Mouse (Mus musculus) olfactory bulb, adult 2 months (tissue): Measurements from ENCODE around the gene Nsun2.

Experiments used
- CTCF ChIP-seq: fragments of 200-500 bp; IDR thresholded peaks from 2 replicates; pipeline ENCODE4 v1.5.1; 2012; ENCODE audit warnings: low read depth, mild to moderate bottlenecking, low read length, moderate library complexity; ENCODE audit not compliant: insufficient read depth
- POLR2A ChIP-seq: fragments of 200-500 bp; IDR thresholded peaks from 2 replicates; pipeline ENCODE4 v1.6.1; 2012; ENCODE audit warnings: mild to moderate bottlenecking, low read depth, low read length, moderate library complexity; ENCODE audit not compliant: insufficient read depth

DNA sequence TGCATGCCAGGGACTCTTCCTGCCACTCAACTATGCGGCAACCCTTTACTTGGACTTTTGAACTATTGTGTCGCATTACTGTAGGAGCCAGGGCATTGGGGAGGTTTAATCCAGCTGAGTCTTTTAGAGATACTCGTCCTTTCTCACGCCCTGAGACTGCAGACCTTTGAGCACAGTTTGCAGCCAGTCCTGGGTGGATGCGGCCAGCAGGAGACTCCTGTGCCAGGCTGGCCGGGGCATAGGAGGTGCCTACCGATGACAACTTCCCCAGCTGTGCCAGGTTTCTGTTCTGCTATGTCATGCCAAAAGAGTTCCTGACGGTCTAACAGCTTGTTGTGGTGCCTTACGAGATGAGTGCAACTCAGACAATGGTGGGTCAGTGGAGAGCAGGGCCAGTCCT, 35.7 kb downstream of the Nsun2 start:
- TF ChIP-seq CTCF (no peak), POLR2A (no peak)
